Mouse (Mus musculus): ENCODE measurements at regions not wholly inside any gene's neighbourhood (a gene's known extent, or its start where the extent isn't known, plus 50 kb on each side); places are given as distances from the start of the nearest gene placed in this dataset.

DNA sequence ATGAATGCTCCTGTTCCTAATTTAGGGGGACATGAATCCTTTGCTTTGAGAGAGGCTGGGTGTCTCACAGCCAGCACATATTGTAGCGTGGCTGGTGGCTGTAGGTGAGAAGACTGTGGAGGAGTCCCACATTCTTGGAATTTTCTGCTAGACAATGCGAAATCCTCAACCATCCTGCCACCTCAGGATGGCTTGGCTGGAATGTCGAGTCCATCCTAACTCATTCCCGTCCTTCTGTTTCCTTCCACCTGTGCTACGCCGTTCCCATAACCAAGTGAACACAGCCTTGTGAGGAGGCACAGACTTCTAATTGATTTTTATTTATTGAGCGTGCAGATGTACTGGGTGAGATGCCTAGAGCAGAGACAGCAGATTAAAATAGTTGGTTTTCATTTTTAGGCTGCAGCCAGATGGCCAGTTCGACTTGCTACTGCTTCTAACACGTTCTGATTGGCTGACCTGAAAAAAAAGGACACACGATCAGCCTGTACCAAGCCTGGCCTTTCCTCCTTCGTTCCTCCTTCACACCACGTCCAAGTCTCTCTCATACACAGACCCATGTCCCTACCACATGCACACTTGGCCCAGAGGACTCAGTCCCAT lies 183.8 kb downstream of the Satb1 start:
- no peaks in the 10 kb centered on the region for H3K79me2 ChIP-seq (ENCODE audit: control insufficient read depth, insufficient read depth, low read length)
- no peak overlapping the region for H3K27ac ChIP-seq (replicated peaks; ENCODE audit: insufficient read depth, low read depth, low read length)
- no peaks in the 10 kb centered on the region for H3K36me3 ChIP-seq (ENCODE audit: control insufficient read depth, insufficient read depth, low read length)
- no peaks in the 10 kb centered on the region for H3K4me1 ChIP-seq (ENCODE audit: control insufficient read depth, insufficient read depth, low read length)
- H3K27me3 ChIP-seq (ENCODE audit: control insufficient read depth, insufficient read depth, low read length): no peaks in the 10 kb centered on the region
- no peak overlapping the region for H3K4me3 ChIP-seq (ENCODE audit: insufficient read depth, low read depth, low read length)
- DNase-seq (ENCODE audit: extremely low read depth, low read depth, low spot score): no peak
- TF ChIP-seq POLR2A (IDR thresholded peaks at IDR 0.05; ENCODE audit: extremely low read depth, insufficient read depth, low read length) (no peak), CTCF (IDR thresholded peaks at IDR 0.05; ENCODE audit: low read depth, low read length) (no peak)
- 72% methylated on average over 12 of the region's 12 CpGs for WGBS
- H3K9ac ChIP-seq (ENCODE audit: low read depth, low read length): no peak overlapping the region

DNA sequence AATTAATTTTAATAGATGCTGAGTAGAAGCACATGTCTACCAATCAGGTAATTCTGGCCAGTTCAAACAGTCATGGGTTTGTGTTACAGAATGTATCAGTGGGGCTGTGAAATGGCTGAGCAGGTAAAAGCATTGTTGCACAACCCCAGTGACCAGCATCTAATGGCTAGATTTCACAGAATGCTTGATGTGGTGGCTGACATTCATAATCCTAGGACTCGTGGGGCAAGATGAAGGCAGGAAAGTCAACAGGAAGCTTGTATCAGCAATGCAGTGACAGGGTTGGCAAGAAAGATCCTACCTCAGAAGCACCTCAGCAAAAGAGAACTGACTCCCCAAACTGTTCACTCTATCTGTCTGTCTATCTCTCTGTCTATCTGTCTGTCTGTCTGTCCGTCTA lies 186.7 kb downstream of the Satb1 start:
- WGBS: 63% methylated on average over 2 of the region's 2 CpGs
- Histone ChIP-seq H3K4me3 (ENCODE audit: insufficient read depth, low read depth, low read length) (no peak overlapping the region), H3K4me1 (ENCODE audit: control insufficient read depth, insufficient read depth, low read length) (no peaks in the 10 kb centered on the region), H3K27ac (replicated peaks; ENCODE audit: insufficient read depth, low read depth, low read length) (no peak overlapping the region), H3K36me3 (ENCODE audit: control insufficient read depth, insufficient read depth, low read length) (no peaks in the 10 kb centered on the region), H3K27me3 (ENCODE audit: control insufficient read depth, insufficient read depth, low read length) (no peaks in the 10 kb centered on the region), H3K9ac (ENCODE audit: low read depth, low read length) (no peak overlapping the region), H3K79me2 (ENCODE audit: control insufficient read depth, insufficient read depth, low read length) (no peaks in the 10 kb centered on the region)
- DNase-seq (ENCODE audit: extremely low read depth, low read depth, low spot score): no peak
- no peak for TF ChIP-seq POLR2A (IDR thresholded peaks at IDR 0.05; ENCODE audit: extremely low read depth, insufficient read depth, low read length)
- TF ChIP-seq CTCF (IDR thresholded peaks at IDR 0.05; ENCODE audit: low read depth, low read length): no peak

DNA sequence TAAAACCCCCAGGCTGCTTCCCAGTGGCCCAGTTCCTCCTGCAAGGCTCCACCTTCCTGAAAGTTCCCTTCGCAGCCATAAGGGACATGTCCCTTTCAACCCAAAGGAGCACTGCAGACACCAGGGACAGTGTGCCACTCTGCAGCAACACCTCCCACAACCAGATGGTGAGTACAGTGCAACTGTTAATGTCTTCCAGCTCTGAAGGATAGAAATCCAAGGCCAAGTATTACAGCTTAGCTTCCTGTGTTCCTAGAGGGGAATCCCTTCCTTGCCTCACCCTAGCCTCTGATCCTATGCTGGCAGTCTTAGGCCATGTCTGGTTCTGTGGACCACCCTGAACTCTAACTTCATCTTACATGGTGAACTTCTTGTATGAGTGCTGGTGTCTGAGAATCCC lies 187.2 kb downstream of the Satb1 start:
- Histone ChIP-seq H3K27me3 (ENCODE audit: control insufficient read depth, insufficient read depth, low read length) (no peaks in the 10 kb centered on the region), H3K27ac (replicated peaks; ENCODE audit: insufficient read depth, low read depth, low read length) (no peak overlapping the region), H3K79me2 (ENCODE audit: control insufficient read depth, insufficient read depth, low read length) (no peaks in the 10 kb centered on the region), H3K4me1 (ENCODE audit: control insufficient read depth, insufficient read depth, low read length) (no peaks in the 10 kb centered on the region), H3K36me3 (ENCODE audit: control insufficient read depth, insufficient read depth, low read length) (no peaks in the 10 kb centered on the region), H3K9ac (ENCODE audit: low read depth, low read length) (no peak overlapping the region), H3K4me3 (ENCODE audit: insufficient read depth, low read depth, low read length) (no peak overlapping the region)
- DNase-seq (ENCODE audit: extremely low read depth, low read depth, low spot score): no peak
- 95% methylated on average over 1 of the region's 1 CpGs for WGBS
- TF ChIP-seq POLR2A (IDR thresholded peaks at IDR 0.05; ENCODE audit: extremely low read depth, insufficient read depth, low read length) (no peak), CTCF (IDR thresholded peaks at IDR 0.05; ENCODE audit: low read depth, low read length) (no peak)

DNA sequence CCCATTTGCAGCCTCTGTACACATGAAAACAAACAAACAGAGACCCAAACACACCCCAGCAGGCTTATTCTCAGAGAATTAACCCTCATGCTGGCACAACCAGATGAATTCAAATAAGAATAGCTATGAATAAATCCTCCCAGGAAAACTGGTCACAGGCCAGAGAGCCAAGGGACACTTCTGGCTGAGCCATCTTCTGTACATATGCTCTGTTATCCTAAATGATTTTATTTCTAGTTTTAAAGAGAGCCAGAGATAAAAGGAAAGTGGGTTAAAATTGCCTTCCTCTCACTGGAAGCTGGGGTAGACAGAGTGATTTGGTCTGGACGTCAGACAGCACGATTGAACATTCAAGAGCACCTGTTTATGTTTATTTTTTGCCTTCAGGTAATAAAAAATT lies 190.4 kb downstream of the Satb1 start:
- H3K9ac ChIP-seq (ENCODE audit: low read depth, low read length): no peak overlapping the region
- H3K79me2 ChIP-seq (ENCODE audit: control insufficient read depth, insufficient read depth, low read length): no peaks in the 10 kb centered on the region
- no peak overlapping the region for H3K4me3 ChIP-seq (ENCODE audit: insufficient read depth, low read depth, low read length)
- 69% methylated on average over 2 of the region's 2 CpGs for WGBS
- TF ChIP-seq CTCF (IDR thresholded peaks at IDR 0.05; ENCODE audit: low read depth, low read length) (no peak), POLR2A (IDR thresholded peaks at IDR 0.05; ENCODE audit: extremely low read depth, insufficient read depth, low read length) (no peak)
- no peaks in the 10 kb centered on the region for H3K36me3 ChIP-seq (ENCODE audit: control insufficient read depth, insufficient read depth, low read length)
- no peaks in the 10 kb centered on the region for H3K4me1 ChIP-seq (ENCODE audit: control insufficient read depth, insufficient read depth, low read length)
- H3K27me3 ChIP-seq (ENCODE audit: control insufficient read depth, insufficient read depth, low read length): no peaks in the 10 kb centered on the region
- H3K27ac ChIP-seq (replicated peaks; ENCODE audit: insufficient read depth, low read depth, low read length): no peak overlapping the region
- DNase-seq (ENCODE audit: extremely low read depth, low read depth, low spot score): no peak

DNA sequence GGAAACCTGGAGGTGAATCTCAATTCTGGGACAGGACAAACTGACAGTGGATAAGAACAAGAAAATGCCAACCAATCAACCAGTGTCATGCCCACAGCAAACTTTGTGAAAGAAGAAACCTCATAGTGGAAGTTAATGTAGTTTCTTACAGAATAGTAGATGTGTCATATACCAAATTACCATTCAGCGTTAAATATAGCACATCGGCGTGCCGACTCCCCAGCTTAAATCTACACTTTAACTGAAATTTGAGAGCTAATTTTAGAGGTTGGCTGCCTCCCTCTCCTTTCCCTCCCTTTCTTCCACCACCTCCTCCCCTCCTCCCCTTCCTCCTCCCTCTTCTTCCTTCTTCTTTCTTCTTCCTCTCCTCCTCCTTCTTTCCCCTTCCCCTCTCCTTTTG lies 197.2 kb downstream of the Satb1 start:
- TF ChIP-seq POLR2A (IDR thresholded peaks at IDR 0.05; ENCODE audit: extremely low read depth, insufficient read depth, low read length) (no peak), CTCF (IDR thresholded peaks at IDR 0.05; ENCODE audit: low read depth, low read length) (no peak)
- 91% methylated on average over 4 of the region's 4 CpGs for WGBS
- Histone ChIP-seq H3K79me2 (ENCODE audit: control insufficient read depth, insufficient read depth, low read length) (no peaks in the 10 kb centered on the region), H3K27ac (replicated peaks; ENCODE audit: insufficient read depth, low read depth, low read length) (no peak overlapping the region), H3K4me3 (ENCODE audit: insufficient read depth, low read depth, low read length) (no peak overlapping the region), H3K36me3 (ENCODE audit: control insufficient read depth, insufficient read depth, low read length) (no peaks in the 10 kb centered on the region), H3K9ac (ENCODE audit: low read depth, low read length) (no peak overlapping the region), H3K4me1 (ENCODE audit: control insufficient read depth, insufficient read depth, low read length) (no peaks in the 10 kb centered on the region), H3K27me3 (ENCODE audit: control insufficient read depth, insufficient read depth, low read length) (no peaks in the 10 kb centered on the region)
- no peak for DNase-seq (ENCODE audit: extremely low read depth, low read depth, low spot score)

DNA sequence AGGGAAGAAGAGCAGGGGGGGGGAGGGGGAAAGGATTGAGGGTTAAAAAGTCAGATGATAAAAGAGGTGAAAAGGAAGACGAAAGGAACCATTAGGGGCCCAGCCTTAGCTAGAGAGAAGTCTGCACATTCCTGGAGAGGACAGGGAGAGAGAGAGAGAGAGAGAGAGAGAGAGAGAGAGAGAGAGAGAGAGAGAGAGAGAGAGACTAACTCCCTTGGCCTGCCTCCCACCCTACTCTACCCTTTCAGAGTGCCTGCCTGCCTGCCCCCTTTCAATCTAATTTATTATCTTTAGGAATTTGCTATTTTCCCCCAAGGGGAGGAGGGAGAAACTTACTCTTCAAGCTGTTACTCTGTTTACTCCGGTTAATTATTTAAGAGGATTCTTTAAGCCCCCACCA lies 201.5 kb downstream of the Satb1 start:
- Histone ChIP-seq H3K79me2 (ENCODE audit: control insufficient read depth, insufficient read depth, low read length) (no peaks in the 10 kb centered on the region), H3K36me3 (ENCODE audit: control insufficient read depth, insufficient read depth, low read length) (no peaks in the 10 kb centered on the region), H3K27me3 (ENCODE audit: control insufficient read depth, insufficient read depth, low read length) (no peaks in the 10 kb centered on the region), H3K4me1 (ENCODE audit: control insufficient read depth, insufficient read depth, low read length) (no peaks in the 10 kb centered on the region), H3K27ac (replicated peaks; ENCODE audit: insufficient read depth, low read depth, low read length) (no peak overlapping the region), H3K9ac (ENCODE audit: low read depth, low read length) (no peak overlapping the region), H3K4me3 (ENCODE audit: insufficient read depth, low read depth, low read length) (no peak overlapping the region)
- no peak for TF ChIP-seq POLR2A (IDR thresholded peaks at IDR 0.05; ENCODE audit: extremely low read depth, insufficient read depth, low read length)
- no peak for TF ChIP-seq CTCF (IDR thresholded peaks at IDR 0.05; ENCODE audit: low read depth, low read length)
- 14% methylated on average over 2 of the region's 2 CpGs for WGBS
- DNase-seq (ENCODE audit: extremely low read depth, low read depth, low spot score): no peak
